Mouse (Mus musculus) midbrain, embryonic 13.5 days (tissue): ENCODE measurements around the gene Ube4b. TPM values are rescaled to one million over a fixed set of nuclear protein-coding genes. Genes with fewer than 3 reads are reported as not detected.

ENCODE experiments used
- ATAC-seq: fragments of 200-750 bp; cut with Nextera tagmentation; 2 replicates; pipeline ENCODE4 v1.8.0; 2017; ENCODE audit warnings: mild to moderate bottlenecking, moderate TSS enrichment, moderate library complexity
- H3K27ac ChIP-seq: fragments of 300-500 bp; sonication (generic); 2 replicates; pipeline ENCODE4 v1.5.1; 2015; ENCODE audit warnings: inconsistent platforms, mild to moderate bottlenecking, moderate library complexity
- H3K27me3 ChIP-seq: fragments of 300-500 bp; sonication (generic); 2 replicates; pipeline ENCODE4 v1.6.1; 2015; ENCODE audit warnings: mild to moderate bottlenecking, inconsistent platforms
- H3K36me3 ChIP-seq: fragments of 300-500 bp; sonication (generic); 2 replicates; pipeline ENCODE4 v1.6.1; 2015; ENCODE audit warnings: mild to moderate bottlenecking, inconsistent platforms
- H3K4me1 ChIP-seq: fragments of 300-500 bp; sonication (generic); replicated peaks from 2 replicates; pipeline ENCODE4 v1.6.1; 2015; ENCODE audit warnings: inconsistent platforms
- H3K4me2 ChIP-seq: fragments of 300-500 bp; sonication (generic); replicated peaks from 2 replicates; pipeline ENCODE4 v1.6.1; 2015; ENCODE audit warnings: moderate library complexity, mild to moderate bottlenecking, inconsistent platforms
- H3K4me3 ChIP-seq: fragments of 300-500 bp; sonication (generic); replicated peaks from 2 replicates; pipeline ENCODE4 v1.5.1; 2015; ENCODE audit warnings: mild to moderate bottlenecking, inconsistent platforms
- H3K9ac ChIP-seq: fragments of 300-500 bp; sonication (generic); replicated peaks from 2 replicates; pipeline ENCODE4 v1.6.1; 2015; ENCODE audit warnings: mild to moderate bottlenecking, inconsistent platforms
- H3K9me3 ChIP-seq: fragments of 300-500 bp; sonication (generic); 2 replicates; pipeline ENCODE4 v1.6.1; 2016; ENCODE audit warnings: mild to moderate bottlenecking, inconsistent platforms
- WGBS: fragments of 180-500 bp; shearing (Covaris S2); methylation state at CpG from one replicate; pipeline ENCODE4 v1.1.7; 2015; 5-methylcytosine and 5-hydroxymethylcytosine counted together
- polyA plus RNA-seq: library from polyadenylated mRNA; unstranded; fragments of >200 nt; fragmentation: Nextera tagmentation; extraction: Ambion mirVana; gene quantifications from 2 replicates; pipeline ENCODE4 v1.2.1, GENCODE M21; 2015

Gene Ube4b
- polyA plus RNA-seq, 1 experiment from 2014 or later, result 65.4 TPM

DNA sequence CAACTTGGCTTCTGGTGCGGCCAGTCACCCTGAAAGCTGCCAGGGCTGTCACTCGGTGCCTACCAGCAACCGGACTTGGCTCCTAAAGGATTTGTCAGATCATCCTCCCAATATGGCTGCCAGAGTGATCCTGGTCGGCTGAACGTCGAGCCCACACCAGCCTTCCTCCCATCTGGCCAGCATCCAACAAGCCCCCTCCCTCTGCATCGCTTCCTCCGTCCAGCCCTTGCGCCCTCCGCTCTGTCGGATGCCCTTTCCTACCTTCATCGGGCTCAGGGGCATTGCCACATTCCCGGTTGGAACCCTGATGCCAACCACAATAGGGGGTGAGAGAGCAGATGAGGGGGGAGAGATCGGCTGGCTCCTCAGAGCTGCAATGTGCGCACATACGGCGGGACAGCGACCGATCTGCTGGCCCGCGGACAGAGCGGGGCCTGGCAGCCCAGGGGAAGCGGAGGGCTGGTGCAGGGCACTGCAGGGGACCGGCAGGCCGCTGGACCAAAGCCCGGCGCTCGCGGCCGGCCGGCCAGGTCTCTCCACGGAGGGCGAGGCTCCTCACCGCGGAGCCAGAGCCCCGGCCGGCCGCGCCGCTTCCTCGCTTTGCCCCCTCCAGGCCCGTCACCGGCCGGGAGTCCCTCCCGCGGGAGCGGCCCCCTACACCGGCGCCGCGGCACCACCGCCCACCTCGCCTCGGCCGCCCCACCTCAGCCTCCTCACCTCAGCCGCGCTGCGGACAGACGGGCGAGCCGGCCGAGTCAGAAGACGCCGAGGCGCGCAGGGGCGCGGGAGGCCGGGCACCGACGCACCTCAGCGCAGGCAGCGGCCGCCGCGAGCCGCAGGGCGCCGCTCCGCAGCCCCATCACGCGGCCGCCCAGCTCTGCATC, 119.6 kb downstream of the Ube4b start:
- Histone ChIP-seq H3K4me2 (peak overlapping the region; percentile 89), H3K36me3 (no peaks in the 10 kb centered on the region), H3K27me3 (no peaks in the 10 kb centered on the region), H3K9me3 (no peaks in the 10 kb centered on the region), H3K4me1 (peaks cover 50% of the 10 kb centered on the region), H3K9ac (peak overlapping the region; percentile 99), H3K4me3 (peak overlapping the region; percentile 98), H3K27ac (peak overlapping the region; percentile 99)
- under 1% methylated on average over 52 of the region's 83 CpGs for WGBS
- ATAC-seq, result peak; percentile 70

DNA sequence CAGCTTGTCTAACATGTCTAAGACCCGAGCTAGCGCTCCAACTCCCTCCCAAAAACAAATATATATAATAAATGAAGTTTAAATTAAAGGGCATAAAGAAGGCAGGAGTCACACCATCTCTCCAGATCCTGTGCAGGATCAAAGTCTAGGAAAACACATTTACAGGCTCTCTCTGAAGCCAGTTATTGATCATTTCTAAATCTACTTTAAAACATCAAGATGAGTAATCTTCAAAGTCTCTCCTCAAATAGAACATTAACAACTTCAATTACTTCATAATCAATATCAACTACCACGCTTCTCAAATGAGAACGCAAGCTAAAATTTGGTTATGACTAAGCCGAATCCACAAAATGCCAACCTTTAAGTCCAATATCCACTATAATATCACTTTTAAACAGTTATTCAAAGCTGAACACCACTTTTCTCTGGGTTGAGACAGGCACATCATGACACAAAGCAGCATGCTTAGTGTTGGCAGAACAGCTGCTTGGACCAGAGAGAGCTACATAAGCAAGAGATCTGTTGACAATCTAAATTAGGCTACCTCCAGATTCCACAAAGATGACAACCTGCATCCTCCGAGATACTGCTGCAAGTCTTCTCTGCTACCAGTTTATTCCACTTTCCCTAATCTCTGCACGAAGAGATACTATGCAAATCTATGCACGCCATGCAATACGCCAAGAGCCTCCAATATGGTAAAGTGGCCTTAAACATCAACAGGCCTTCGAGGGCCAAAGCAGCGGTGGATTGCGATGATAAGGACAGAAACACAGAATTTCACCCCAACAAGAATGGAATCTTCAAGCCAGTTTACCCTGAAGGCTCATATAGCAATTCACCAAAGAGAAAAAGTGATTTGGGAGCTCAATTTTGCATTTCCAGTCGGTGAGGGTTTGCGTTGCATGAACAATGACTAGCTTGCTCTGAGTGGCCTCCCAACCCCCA, 120.5 kb downstream of the Ube4b start:
- H3K9me3 ChIP-seq, result no peaks in the 10 kb centered on the region
- no peak for ATAC-seq
- peak overlapping the region; percentile 98 for H3K4me3 ChIP-seq
- H3K36me3 ChIP-seq, result no peaks in the 10 kb centered on the region
- peak overlapping the region; percentile 99 for H3K27ac ChIP-seq
- WGBS, result 30% methylated on average over 14 of the region's 14 CpGs
- H3K27me3 ChIP-seq, result no peaks in the 10 kb centered on the region
- H3K9ac ChIP-seq, result peak overlapping the region; percentile 99
- peak overlapping the region; percentile 89 for H3K4me2 ChIP-seq
- H3K4me1 ChIP-seq, result peaks cover 58% of the 10 kb centered on the region

DNA sequence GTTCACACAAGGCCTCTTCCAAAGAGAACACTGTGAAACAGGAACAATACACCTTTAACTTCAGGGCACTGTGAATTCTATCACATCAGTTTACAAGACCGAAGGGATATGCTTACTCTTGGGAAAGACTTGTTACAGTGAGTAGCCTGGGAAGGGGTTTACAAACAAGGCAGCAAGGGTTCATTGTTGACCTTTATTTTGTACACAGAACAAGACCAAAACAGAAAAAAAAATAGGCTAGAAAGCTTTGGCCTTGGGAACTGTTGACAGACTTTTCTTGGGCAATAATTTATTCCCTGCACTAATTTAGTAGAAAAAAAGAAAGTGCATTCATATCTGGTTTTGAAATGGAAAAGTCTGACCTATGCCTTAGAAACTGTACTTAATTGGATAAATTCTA, 122.1 kb downstream of the Ube4b start:
- no peak for ATAC-seq
- Histone ChIP-seq H3K9ac (peak overlapping the region; percentile 39), H3K4me3 (peak overlapping the region; percentile 2), H3K4me1 (peaks cover 68% of the 10 kb centered on the region), H3K36me3 (no peaks in the 10 kb centered on the region), H3K27me3 (no peaks in the 10 kb centered on the region), H3K4me2 (peak overlapping the region; percentile 40), H3K9me3 (no peaks in the 10 kb centered on the region), H3K27ac (no peak overlapping the region)
- WGBS, result 80% methylated on average over 1 of the region's 1 CpGs

DNA sequence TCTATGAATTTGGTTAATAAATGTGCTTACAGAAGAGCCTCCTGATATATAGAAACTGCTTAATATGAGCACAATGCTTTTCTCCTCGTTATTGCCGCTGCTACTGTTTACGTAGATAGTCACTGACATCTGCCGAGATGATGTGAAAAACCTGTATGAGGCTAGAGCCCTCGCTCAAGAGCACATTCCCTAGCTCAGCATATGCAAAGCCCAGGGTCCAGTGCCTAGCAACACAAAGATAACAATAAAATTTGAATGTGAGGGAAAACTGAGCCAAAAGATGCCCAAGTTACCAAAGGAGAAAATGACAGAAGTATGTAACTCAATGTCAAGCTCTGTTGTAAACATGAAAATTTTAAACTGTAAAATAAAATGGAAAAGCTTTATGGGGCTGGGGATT, 123.0 kb downstream of the Ube4b start:
- Histone ChIP-seq H3K9me3 (no peaks in the 10 kb centered on the region), H3K27ac (no peak overlapping the region), H3K27me3 (no peaks in the 10 kb centered on the region), H3K4me3 (peak overlapping the region; percentile 3; the same call in 1 of the 2 replicates), H3K9ac (peak overlapping the region; percentile 20; the same call in 1 of the 2 replicates), H3K36me3 (0 out of 2 replicates have a peak, but pooled peaks cover under 1% of the 10 kb centered on the region), H3K4me1 (peaks cover 63% of the 10 kb centered on the region), H3K4me2 (peak overlapping the region; percentile 40)
- 49% methylated on average over 5 of the region's 5 CpGs for WGBS
- no peak for ATAC-seq

DNA sequence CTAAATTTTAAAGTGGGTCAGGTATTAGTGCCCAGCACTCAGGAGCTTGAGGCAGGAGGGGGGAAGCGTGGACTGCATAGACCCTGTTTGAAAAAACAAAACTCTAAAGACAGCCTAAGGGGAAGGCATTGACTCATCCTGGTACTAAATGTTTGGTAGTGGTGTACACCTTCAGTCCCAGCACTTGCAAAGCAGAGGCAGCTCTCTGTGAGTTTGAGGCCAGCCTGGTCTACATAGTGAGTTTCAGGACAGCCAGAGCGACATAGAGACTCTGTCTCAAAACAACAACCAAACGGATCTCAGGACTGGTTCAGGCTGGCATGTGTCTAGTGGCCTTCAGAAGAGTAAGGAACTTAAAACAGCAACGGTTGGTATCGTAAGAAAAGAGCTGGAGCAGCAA, 123.8 kb downstream of the Ube4b start:
- 86% methylated on average over 5 of the region's 5 CpGs for WGBS
- peaks cover 63% of the 10 kb centered on the region for H3K4me1 ChIP-seq
- H3K4me2 ChIP-seq, result peak overlapping the region; percentile 40; the same call in 1 of the 2 replicates

DNA sequence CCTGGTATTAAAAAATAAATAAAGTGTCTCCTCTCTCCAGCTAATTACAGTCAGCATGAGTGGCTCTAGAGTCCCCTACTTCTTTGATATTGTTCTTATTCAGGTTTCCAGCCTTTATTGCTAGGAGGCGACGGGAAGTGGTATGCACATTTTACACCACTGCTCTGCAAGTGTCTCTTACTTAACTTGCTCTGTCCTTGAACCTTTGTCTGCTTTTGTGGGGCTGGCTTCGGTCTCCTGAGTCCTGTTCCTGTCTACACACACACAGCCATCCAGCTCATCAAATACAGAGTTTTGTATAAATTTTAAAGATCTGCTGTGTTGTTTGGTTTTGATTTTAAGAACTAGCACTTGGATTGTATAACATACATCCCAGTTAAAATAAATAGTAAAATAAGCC, 124.4 kb downstream of the Ube4b start:
- ATAC-seq, result no peak
- 46% methylated on average over 3 of the region's 3 CpGs for WGBS
- H3K4me1 ChIP-seq, result peaks cover 67% of the 10 kb centered on the region

More for the DNA sequence above, 123.8 kb downstream of the Ube4b start:
- no peaks in the 10 kb centered on the region for H3K9me3 ChIP-seq
- H3K27ac ChIP-seq, result no peak overlapping the region
- 0 out of 2 replicates have a peak, but pooled peaks cover 3% of the 10 kb centered on the region for H3K36me3 ChIP-seq
- H3K4me3 ChIP-seq, result no peak overlapping the region
- H3K9ac ChIP-seq, result 0 out of 2 replicates have a peak overlapping the region, but pooled peaks have one; percentile 11
- ATAC-seq, result no peak
- no peaks in the 10 kb centered on the region for H3K27me3 ChIP-seq

DNA sequence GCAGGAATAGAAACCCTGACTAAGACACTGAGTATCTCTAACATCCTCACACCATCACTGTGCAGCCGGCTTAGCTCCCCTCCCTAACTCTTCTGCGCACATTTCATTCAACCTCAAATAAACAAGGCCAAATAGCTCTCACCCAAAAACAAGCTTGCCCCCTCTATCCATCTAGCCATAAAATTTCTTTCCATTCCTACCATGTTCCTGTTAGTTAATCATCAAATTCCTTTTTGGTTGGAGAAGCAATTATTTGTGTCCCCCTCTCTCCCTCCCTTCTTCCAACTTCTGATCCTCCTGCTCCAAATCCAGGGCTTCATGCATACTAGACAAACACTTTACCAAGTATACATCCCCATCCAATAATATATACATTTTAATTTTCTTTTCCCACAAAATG, 130.0 kb downstream of the Ube4b start:
- Histone ChIP-seq H3K36me3 (peaks cover 7% of the 10 kb centered on the region; the same call in 1 of the 2 replicates), H3K9me3 (no peaks in the 10 kb centered on the region), H3K4me2 (no peak overlapping the region), H3K27ac (no peak overlapping the region), H3K4me3 (no peak overlapping the region), H3K9ac (no peak overlapping the region), H3K4me1 (peaks cover 40% of the 10 kb centered on the region), H3K27me3 (no peaks in the 10 kb centered on the region)
- WGBS, result 94% methylated on average over 2 of the region's 2 CpGs
- ATAC-seq, result no peak

More for the DNA sequence above, 124.4 kb downstream of the Ube4b start:
- Histone ChIP-seq H3K27ac (0 out of 2 replicates have a peak overlapping the region, but pooled peaks have one; percentile 3), H3K9me3 (no peaks in the 10 kb centered on the region), H3K4me3 (no peak overlapping the region), H3K4me2 (no peak overlapping the region; the same call in 1 of the 2 replicates), H3K27me3 (no peaks in the 10 kb centered on the region), H3K9ac (0 out of 2 replicates have a peak overlapping the region, but pooled peaks have one; percentile 19), H3K36me3 (0 out of 2 replicates have a peak, but pooled peaks cover 3% of the 10 kb centered on the region)

DNA sequence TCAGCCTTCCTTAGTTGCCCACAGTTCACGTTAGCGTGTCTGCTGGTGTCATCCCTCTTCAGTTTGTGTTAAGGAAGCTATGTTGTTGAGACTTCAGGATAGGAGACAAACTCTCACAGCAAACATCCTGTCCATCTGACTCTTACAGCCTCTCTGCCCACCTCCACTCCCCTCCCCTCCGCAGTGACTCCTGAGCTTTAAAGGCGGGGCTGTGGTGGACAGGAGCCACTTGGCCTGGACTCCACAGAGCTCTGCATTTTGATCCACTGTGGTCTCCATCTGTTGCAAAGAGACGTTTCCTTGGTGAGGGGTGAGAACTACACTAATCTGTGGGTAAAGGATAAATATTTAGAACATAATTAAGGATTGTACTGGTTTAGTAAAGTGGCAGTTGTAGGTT, 133.6 kb downstream of the Ube4b start:
- ATAC-seq, result no peak
- Histone ChIP-seq H3K27me3 (no peaks in the 10 kb centered on the region), H3K9ac (no peak overlapping the region), H3K9me3 (no peaks in the 10 kb centered on the region), H3K4me3 (no peak overlapping the region), H3K36me3 (peaks cover 32% of the 10 kb centered on the region), H3K27ac (no peak overlapping the region), H3K4me1 (peaks cover 18% of the 10 kb centered on the region), H3K4me2 (no peak overlapping the region)
- 88% methylated on average over 5 of the region's 5 CpGs for WGBS

DNA sequence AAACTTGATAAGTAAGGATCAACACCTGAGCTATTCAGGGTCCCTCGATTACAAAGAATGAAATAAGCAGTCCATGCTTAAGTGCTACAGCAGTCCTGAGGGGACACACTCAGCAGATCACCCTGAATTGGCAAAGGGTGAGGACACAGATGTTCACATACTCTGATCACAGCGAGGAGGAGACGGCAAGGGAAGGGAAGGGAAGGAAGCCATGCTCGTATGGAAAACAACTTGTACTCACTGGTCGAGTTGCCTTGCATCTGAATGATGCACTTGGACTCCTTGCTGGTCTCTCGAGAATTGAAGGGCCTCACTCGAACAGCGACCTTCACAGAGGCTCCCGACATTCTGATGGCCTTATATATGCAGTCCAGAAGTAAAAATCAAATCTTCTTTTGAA, 135.5 kb downstream of the Ube4b start:
- H3K9me3 ChIP-seq, result no peaks in the 10 kb centered on the region
- no peak overlapping the region for H3K4me3 ChIP-seq
- no peak overlapping the region for H3K4me2 ChIP-seq
- no peaks in the 10 kb centered on the region for H3K27me3 ChIP-seq
- H3K27ac ChIP-seq, result no peak overlapping the region
- peaks cover 18% of the 10 kb centered on the region for H3K4me1 ChIP-seq
- 79% methylated on average over 9 of the region's 9 CpGs for WGBS
- ATAC-seq, result no peak
- H3K9ac ChIP-seq, result no peak overlapping the region
- peaks cover 35% of the 10 kb centered on the region for H3K36me3 ChIP-seq

DNA sequence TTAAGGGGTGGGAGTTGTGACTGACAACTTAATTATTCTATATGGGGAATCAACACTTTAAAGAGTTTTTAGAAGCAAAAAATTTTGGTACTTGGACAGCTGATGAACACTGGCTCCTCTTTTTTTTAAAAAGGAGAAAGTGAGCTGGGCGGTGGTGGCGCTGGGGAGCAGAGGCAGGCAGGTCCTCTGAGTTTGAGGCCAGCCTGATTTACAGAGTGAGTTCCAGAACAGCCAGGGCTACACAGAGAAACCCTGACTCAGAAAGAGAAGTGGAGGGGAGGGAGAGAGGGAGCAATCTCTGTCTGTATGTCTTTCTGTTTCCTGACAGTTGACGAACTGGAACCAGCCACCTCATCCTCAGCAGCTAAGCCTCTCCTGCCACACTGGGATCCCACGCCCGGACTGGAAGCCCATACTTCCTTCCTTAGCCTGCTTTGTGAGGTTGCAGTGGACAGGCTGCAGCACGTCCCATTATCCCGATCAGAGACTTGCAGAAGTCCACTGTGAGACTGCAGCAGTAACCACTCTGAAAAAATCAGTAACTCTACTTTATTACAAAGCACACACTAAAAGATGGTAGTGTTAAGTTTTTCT, 136.3 kb downstream of the Ube4b start:
- 90% methylated on average over 7 of the region's 7 CpGs for WGBS
- peaks cover 35% of the 10 kb centered on the region for H3K36me3 ChIP-seq
- no peak overlapping the region for H3K27ac ChIP-seq
- H3K9me3 ChIP-seq, result no peaks in the 10 kb centered on the region
- no peak for ATAC-seq
- H3K27me3 ChIP-seq, result no peaks in the 10 kb centered on the region
- no peak overlapping the region for H3K9ac ChIP-seq
- H3K4me2 ChIP-seq, result no peak overlapping the region
- peaks cover 14% of the 10 kb centered on the region for H3K4me1 ChIP-seq
- no peak overlapping the region for H3K4me3 ChIP-seq
